Mouse (Mus musculus): ENCODE results near the gene Nap1l4.

DNA sequence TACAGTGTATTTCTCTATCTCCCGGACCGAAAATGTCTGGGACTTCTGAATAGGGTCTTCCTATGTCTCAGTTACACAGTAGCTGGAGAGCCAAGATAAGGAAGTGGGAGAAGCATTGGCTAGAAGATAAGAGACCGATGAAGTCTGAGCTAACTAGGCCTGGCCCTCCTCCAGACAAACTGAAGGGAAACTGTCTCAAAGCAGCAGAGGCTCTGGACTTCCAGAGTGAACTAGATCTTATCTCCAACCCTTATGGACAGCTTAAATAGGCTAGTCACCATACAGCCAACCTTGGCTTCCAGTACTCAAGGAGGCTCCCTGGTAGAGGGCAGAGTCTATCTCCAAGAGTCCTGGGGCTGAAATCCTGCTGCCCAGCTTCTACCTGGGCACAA, 16.7 kb upstream of the Nap1l4 start:
- no peak for TF ChIP-seq HCFC1 (IDR thresholded peaks at IDR 0.05; ENCODE audit: borderline replicate concordance, insufficient read depth, low read length)
- TF ChIP-seq CHD2 (IDR thresholded peaks at IDR 0.05; ENCODE audit: low read depth, low read length) = no peak
- no peak for TF ChIP-seq ZC3H11A (IDR thresholded peaks at IDR 0.05; ENCODE audit: borderline replicate concordance, low read depth, low read length)
